Mouse (Mus musculus) cerebellum, adult 2 months (tissue): Measurements from ENCODE around the gene Ifna11.

ENCODE experiments used
- CTCF ChIP-seq: fragments of 200-500 bp; IDR thresholded peaks from 2 replicates; pipeline ENCODE4 v1.5.1; 2011; ENCODE audit warnings: low read depth, mild to moderate bottlenecking, control low read depth, low read length, moderate library complexity, borderline replicate concordance; ENCODE audit not compliant: insufficient read depth
- POLR2A ChIP-seq: fragments of 200-500 bp; IDR thresholded peaks from 2 replicates; pipeline ENCODE4 v1.6.1; 2011; ENCODE audit warnings: low read length, control low read depth, borderline replicate concordance; ENCODE audit not compliant: insufficient read depth

- TF ChIP-seq POLR2A (no peak), CTCF (no peak)
These were observed 43.5 kb downstream of the Ifna11 start for GRCm38 (mm10) chr4:88863309-88863708.
